Mouse (Mus musculus) ovary, adult 18-20 months (tissue): ENCODE results near the gene Edf1.
A peak's percentile ranks its signal among the peaks of the same experiment; 100 is the strongest.

Experiments used
- DNase-seq: peaks from one replicate; pipeline ENCODE4 v3.0.0; 2022; ENCODE audit warnings: low spot score, mixed read lengths

Edf1 gene

GRCm38 (mm10) chr2:25561946-25562345, 4.3 kb downstream of the Edf1 start:
- no peak for DNase-seq

- DNase-seq, result no peak
Measured at GRCm38 (mm10) chr2:25565741-25566140, 8.1 kb downstream of the Edf1 start.

DNA sequence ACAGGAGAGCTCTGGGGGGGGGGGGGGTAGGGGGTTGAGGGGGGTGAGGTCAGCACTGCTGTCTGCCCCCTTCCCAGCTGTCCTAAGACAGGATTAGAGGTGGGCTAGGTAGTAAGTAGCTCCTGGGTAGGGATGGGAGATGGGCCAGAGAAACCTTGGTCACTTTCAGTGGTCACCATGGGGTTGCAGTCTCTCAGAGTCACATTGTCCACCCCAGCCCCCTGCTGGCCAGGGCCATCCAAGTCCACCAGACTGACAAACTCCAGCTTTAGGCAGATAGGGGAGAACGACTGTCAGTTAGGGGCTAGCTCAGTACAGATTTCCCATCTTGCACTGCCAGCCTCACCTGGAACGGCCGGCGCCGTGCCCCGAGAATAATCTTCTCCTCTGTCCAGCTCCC, 8.9 kb downstream of the Edf1 start:
- no peak for DNase-seq

DNA sequence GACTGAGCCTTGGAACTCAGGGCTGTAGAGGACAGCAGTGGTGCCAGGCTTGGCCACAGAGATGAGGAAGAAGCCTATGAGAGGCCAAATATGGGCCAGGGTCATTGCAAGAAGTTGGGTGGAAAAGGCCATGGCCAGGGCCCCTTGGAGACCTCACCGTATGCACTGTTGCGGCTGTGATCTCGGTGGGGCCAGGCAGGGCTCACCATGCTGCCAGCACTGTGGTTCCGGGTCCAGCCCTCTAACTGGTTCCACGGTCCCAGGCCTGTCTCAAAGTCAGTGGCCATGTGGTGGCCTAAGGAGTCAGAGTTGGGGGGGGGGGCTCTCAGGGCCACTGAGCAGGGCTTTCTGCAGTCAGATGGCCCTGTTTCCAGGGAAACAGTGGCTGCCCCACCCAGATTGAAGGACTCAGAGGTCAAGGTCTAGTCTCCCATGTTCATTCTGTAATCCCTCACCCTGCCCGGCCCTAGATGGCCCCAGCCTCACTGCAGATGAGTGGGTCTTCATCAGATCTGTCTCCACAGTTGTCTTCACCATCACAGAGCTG, 10.9 kb downstream of the Edf1 start:
- DNase-seq, result no peak

GRCm38 (mm10) chr2:25569323-25569722, 11.7 kb downstream of the Edf1 start:
- DNase-seq, result no peak

DNA sequence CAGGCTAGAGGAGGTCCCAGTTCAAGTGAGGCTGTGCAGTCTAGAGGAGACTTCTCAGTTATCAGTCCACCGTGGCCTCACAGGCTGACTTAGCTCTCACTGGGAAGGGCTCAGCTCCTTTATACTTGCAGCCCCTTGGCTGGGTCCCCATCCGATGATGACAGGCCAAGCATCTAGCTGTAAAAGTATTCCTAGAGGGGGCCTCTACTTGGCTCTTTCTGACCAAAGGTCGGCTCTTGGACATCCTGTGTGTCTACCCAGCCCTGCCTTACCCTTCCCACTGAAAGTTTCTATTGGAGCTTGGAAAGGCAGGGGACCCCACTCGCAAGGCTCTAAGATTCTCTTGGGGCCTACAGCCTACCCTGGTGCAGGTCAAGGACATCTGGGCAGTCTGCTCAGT, 13.6 kb downstream of the Edf1 start:
- DNase-seq, result no peak

DNA sequence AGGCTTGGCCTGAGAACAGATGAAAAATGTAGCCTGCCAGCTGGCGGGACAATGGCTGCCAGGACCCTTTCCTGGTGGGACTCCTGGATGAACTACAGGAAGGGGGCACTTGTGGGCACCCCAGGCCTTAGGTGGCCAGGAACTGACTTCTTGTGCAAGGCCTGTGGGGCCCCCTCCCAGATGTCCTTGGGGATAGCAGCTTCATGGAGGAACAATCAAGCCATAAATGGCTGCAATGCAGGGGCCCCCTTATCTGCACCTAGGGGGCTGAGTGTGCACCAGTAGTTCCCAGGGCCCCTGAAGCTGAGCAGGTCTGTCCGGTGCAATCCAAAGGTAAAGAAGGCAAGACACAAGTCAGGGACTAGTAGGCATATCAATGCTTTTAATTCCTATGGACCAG, 15.4 kb downstream of the Edf1 start:
- DNase-seq, result no peak

DNA sequence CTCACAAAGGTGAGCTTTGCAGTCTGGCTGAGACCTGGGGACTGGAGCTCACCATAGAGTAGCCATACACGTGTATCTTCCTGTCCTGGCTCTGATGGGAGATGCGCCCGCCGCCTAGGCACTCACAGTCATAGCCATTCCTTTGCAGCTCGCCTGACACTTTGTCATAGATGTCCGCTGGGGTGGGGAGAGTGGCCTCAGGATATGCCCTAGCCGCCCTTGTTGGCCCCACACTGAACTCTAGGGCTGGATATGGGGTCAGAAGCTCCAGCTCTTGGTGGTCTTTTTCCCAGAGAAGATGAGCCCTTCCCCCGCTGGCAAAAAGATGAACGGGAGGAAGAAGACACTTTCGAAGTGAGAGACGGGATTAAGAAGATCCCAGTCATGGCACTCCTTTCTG, 16.5 kb downstream of the Edf1 start:
- DNase-seq, result no peak

- DNase-seq, result peak; percentile 95
Measured at GRCm38 (mm10) chr2:25574579-25575431, 17.2 kb downstream of the Edf1 start, which contains the start of the genes Mamdc4 and Phpt1. Gene Mamdc4, minus strand, starts transcription at chr2:25574845. Gene Phpt1, minus strand, starts transcription at chr2:25575224.

DNA sequence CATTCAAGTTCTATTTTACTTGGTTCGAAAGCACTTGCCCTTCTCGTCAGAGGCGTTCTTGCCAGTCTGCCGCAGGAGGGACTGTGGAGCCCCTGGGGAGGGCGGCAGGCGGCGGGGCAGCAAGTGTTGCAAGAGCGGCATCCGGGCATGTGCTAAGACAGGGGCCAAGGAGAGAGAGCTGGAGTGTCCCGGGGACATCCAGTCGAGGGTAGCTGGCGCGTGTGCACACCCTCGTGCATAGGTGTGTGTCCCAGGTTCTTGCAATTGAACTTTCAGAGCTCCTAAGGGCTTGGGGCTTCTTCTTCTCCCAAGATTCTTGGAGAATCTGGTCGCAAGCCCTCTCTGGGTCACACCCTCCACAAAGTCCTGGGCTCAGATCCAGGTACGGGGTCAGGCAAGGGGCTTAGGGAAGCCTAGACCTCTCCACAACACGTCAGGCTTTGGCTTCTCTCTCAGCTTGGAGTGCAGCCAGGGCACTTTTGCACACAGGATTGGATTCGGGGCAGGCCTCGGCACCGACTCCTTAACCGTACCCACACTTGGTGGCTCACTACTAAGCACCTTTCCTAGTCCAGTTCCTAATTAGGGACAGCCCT, 17.9 kb downstream of the Edf1 start:
- DNase-seq, result no peak

DNA sequence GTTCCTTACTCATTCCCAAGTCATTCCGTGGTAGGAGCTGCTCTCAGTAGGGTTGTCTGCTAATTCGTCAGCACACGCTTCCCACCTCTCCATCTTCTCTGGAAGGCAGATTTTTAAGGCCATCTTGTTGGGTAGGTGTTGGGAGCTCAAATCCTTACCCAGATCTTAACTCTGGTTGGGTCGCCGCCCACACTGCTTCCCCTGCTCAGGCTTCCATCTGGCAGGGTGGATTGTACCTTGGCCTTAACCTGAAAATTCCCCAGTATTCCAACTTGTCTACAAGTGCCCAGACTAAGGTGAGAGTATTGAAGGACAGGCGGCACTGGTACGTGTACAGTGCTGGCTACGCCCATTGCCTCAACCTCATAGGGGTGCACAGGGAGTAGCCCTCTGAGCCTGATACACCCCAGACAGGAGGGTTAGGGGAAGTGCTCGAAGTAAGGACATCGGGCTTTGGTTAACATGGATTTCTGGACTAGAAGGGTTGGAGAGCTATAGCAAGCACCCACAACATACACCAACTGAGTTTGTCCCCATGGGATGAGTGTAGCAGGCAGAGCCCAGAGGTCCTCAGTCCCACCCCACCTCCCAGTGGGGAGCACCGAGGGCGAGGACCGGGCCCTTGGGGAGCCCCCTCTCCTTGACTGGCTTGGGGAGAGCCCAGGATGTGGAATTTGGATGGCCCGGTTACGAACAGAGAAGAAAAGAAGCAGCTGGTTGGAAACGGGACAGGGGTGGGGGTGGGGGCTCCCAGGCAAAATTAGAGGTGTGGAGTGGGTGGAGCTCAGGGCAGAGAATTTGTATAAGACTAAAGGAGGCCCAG, 18.6 kb downstream of the Edf1 start:
- no peak for DNase-seq

- no peak for DNase-seq
Measured at GRCm38 (mm10) chr2:25576965-25577891, 19.6 kb downstream of the Edf1 start.

DNA sequence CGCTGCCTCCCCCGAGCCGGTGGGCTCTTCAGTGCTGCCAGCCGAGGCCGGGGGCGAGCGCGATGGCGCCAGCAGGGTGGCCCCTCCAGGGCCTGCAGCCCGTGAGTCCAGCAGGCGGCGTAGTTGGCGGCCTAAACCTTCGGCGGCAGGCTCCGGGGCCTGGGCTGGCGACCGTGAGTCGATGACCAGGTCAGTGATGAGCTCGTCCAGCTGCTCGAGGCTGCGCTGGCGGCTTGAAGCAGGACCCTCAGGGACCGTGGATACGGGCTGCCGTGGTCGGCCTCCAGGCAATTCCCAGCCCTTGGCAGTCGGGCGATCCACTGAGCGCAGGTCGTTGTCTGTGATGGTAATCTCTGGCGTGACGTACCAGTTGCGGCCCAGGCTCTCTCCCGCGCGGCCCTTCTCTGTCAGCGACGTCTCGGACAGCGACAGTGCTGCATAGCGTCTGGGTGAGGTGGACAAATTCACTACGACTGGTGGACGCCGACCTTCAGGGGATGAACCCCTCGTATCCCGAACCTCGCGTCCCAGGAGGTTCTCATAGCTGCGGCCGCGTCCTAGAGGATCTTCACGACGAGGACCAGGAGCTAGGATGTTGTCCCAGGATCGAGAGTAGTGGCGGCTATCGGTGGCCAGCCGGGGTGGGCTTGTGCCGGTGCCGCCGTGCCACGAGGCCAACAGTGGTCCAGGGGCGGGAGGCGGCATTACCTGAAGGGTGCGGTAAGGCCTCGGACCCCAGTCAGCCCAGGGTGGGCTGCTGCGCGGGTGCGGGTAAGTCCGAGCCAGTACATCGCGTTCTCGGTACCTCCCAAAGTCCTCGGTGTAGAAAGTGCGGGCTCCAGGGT, 20.5 kb downstream of the Edf1 start:
- DNase-seq, result no peak

- no peak for DNase-seq
Measured at GRCm38 (mm10) chr2:25578796-25579736, 21.4 kb downstream of the Edf1 start.

GRCm38 (mm10) chr2:25579737-25580460, 22.3 kb downstream of the Edf1 start:
- DNase-seq, result no peak

DNA sequence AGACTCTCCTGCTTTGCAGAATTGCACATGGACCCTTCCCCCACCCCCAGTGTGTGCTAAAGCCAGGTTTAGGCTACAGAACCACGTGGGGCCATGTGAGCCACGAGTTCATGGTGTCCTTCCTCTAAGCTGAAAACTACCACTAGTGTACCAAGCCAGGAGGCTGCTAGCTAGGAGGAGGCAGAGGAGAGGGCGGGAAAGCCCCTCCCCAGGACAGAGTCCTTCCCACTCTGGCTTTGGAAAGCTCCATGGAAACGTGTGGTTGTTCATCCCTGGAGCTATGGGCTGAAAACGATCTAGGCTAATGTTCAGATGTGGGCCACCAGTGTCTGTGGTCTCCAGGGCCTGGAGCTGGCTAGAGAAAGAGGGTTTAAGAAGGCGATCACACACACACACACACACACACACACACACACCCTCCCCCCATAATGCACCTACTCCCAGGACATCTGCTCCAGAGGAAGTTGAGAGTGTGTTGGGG, 23.0 kb downstream of the Edf1 start:
- DNase-seq, result no peak

- no peak for DNase-seq
Measured at GRCm38 (mm10) chr2:25581294-25581864, 23.7 kb downstream of the Edf1 start, which contains the start of gene Ajm1. Gene Ajm1, minus strand, starts transcription at chr2:25581757.

- DNase-seq, result no peak
Measured at GRCm38 (mm10) chr2:25581901-25582301, 24.3 kb downstream of the Edf1 start.
